Mouse (Mus musculus) ovary, postnatal 14 days (tissue): ENCODE measurements around the gene Sag.
"Not testable (repeated sequence)": the region's sequence is repeated elsewhere in the genome, so short reads cannot be mapped to it uniquely, and the experiment has no call there.

Source experiments
- DNase-seq: peaks from one replicate; pipeline ENCODE4 v3.0.0; 2022; ENCODE audit warnings: low spot score

The Sag gene

GRCm38 (mm10) chr1:87824420-87824995 lies 21.0 kb downstream of the Sag start:
- DNase-seq = no peak

GRCm38 (mm10) chr1:87825281-87825680 lies 21.8 kb downstream of the Sag start:
- DNase-seq = no peak

GRCm38 (mm10) chr1:87825991-87826390 lies 22.5 kb downstream of the Sag start:
- DNase-seq = no peak

- no peak for DNase-seq
Observed at GRCm38 (mm10) chr1:87826474-87826873, 23.0 kb downstream of the Sag start.

GRCm38 (mm10) chr1:87827476-87827875 lies 24.0 kb downstream of the Sag start:
- DNase-seq = not testable (repeated sequence)

GRCm38 (mm10) chr1:87828185-87828584 lies 24.7 kb downstream of the Sag start:
- DNase-seq = no peak

GRCm38 (mm10) chr1:87828926-87829580 lies 25.6 kb downstream of the Sag start:
- no peak for DNase-seq

- no peak for DNase-seq
Observed at GRCm38 (mm10) chr1:87829621-87830211, 26.2 kb downstream of the Sag start.

GRCm38 (mm10) chr1:87836453-87836852 lies 33.0 kb downstream of the Sag start:
- no peak for DNase-seq

- no peak for DNase-seq
Observed at GRCm38 (mm10) chr1:87837018-87837417, 33.5 kb downstream of the Sag start.

- DNase-seq = no peak
Observed at GRCm38 (mm10) chr1:87840411-87841208, 37.1 kb downstream of the Sag start.

GRCm38 (mm10) chr1:87846801-87847474 lies 43.5 kb downstream of the Sag start:
- DNase-seq = peak; percentile 25

- DNase-seq = no peak
Observed at GRCm38 (mm10) chr1:87847475-87848168, 44.1 kb downstream of the Sag start.

- DNase-seq = no peak
Observed at GRCm38 (mm10) chr1:87848237-87848996, 44.9 kb downstream of the Sag start.

GRCm38 (mm10) chr1:87849278-87849677 lies 45.8 kb downstream of the Sag start:
- no peak for DNase-seq

GRCm38 (mm10) chr1:87851344-87851743 lies 47.9 kb downstream of the Sag start:
- no peak for DNase-seq

- no peak for DNase-seq
Observed at GRCm38 (mm10) chr1:87852081-87852790, 48.8 kb downstream of the Sag start.

GRCm38 (mm10) chr1:87852892-87853600 lies 49.6 kb downstream of the Sag start, which contains the start of gene Dgkd:
Dgkd (plus strand) TSS chr1:87853287.
- peak; percentile 57 for DNase-seq

GRCm38 (mm10) chr1:87853601-87854361 lies 50.3 kb downstream of the Sag start:
- DNase-seq = peak; percentile 13
